Mouse (Mus musculus) neural tube, embryonic 10.5 days (tissue): ENCODE measurements around the gene Hsd11b2.
"Not testable (repeated sequence)": the region's sequence is repeated elsewhere in the genome, so short reads cannot be mapped to it uniquely, and the experiment has no call there.

Experiments used
- DNase-seq: peaks from one replicate; pipeline ENCODE4 v3.0.0-alpha.2; 2017; ENCODE audit warnings: low spot score; ENCODE audit errors: extremely low spot score

Gene Hsd11b2

DNA sequence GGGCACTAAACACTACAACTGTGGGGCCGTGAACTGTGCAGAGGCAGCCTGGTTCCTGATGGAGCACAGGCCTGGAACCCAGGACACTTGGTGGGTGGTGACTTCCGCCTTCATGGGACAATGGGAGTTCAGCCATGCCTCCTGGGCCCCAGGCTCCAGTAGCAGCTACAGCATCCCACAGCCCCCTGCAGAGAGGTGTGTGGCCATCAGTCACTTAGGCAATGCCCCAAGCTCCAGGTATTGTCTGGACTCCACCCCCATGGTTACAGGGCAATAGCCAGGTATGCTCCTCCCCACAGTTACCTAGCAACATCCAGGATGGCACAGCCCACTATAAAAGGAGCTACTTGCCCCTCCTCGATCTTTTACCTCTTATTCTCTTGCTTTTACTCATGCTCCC lies 36.7 kb downstream of the Hsd11b2 start:
- DNase-seq = no peak

DNA sequence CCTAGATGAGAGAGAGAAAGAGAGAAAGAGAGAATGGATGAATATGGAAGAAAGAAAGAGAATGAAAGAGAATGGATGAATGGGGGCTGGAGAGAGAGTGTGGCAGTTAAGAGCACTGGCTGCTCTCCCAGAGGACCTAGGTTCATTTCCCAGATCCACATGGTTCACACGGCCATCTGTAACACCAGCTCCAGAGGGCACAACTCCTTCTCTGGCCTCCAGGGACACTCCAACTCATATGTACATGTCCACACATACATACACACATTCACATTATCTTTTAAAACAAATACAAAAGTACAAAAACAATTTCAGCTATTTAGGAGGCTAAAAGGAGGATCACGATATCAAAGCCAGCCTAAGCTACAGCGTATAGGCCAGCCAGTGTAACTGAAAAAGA lies 44.3 kb downstream of the Hsd11b2 start:
- DNase-seq = no peak

DNA sequence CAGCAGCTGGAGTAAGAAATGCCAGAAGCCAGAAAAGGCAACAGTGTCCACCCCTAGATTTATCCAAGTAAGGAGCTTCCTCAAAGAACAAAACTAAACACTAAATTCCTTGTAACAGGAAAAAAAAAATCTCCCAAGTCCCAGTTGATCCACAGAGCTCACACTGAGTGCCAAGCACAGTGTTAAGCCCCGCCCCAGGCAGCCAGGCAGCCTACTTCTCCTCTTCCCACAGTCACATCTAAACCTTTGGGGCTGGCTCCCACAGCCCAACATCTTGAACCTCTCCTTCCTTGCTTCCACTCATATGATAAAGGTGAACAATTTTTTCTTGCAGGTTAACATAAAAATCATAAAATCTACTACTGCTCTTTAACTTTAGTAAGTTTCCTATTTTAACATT lies 45.3 kb downstream of the Hsd11b2 start:
- DNase-seq = no peak

DNA sequence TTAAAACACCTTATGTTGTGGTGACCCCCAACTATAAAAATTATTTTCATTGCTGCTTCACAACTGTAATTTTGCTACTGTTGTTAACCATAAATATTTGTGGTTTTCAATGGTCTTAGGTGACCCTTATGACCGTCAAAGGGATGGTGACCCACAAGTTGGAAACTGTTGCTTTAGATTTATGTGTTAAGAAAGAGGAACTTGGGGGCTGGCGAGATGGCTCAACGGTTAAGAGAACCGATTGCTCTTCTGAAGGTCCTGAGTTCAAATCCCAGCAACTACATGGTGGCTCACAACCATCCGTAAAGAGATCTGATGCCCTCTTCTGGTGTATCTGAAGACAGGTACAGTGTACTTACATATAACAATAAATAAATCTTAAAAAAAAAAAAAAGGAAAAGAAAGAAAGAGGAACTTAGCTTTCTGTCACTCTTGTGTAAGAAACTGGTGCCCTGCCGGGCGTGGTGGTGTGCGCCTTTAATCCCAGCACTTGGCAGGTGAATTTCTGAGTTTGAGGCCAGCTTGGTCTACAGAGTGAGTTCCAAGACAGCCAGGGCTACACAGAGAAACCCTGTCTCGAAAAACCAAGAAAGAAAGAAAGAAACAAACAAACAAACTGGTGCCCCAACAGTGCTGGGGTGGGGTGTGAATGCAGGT lies 46.1 kb downstream of the Hsd11b2 start:
- DNase-seq = not testable (repeated sequence)

DNA sequence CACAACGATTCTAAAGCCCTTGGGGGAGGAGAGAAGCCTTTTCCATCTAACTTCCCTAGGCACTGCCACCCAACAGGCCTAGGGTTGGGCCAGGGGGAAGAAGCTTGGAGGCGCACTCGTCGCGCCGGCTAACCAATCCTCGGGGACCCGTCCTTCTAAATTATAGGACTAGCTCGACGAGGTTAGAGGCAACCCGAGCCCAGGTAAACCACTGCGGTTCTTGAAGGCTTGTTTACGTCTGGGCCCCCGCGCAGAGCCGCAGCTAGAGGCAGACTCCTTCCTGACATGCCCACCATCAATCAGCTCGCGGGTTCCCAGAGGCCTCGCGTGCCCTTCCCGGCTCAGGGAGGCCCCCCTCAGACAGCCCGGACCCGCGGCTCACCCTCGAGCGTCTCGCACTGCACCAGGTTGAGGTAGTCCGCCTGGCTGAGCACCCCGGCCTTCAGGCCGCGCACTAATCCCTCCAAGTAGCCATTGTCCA lies 46.9 kb downstream of the Hsd11b2 start:
- no peak for DNase-seq

DNA sequence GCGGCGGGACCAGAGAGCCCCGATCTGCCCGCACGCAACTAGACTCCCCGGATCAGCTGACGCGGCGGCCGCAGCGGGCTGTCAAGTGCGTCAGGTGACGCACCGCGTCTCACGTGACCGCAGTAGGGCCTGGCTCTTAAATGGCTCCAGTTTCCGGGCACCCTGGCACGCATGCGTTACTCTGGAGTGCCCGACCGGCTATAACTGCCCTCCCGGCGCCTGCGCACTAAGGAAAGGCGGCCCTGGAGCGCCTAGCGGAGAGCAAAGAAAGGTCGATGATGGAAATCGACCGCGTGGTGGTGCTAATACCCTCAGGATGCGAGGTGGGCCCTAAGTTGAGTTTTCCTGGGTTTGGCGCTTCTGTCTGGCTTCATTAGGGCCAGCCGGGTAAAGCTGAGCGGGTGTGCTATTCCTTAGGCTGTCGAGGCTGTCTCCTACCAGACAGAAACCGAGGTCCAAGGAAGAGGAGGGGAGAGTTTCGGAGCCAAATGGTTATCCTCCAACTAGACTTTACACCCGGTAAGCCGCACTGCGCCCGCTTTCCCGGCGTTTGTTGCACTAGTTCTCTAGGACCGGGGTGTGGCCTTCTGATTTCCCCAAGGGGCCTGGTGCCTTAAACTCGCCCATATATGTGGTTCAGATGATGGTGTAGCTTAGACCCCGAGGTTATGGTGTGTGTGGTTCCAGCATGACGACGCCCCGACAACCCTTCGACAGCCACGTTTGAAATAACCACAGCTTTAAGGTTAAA lies 47.6 kb downstream of the Hsd11b2 start, which contains the start of gene Atp6v0d1:
Gene Atp6v0d1, minus strand, starts transcription at position 96 of the 751 bp plus-strand sequence.
- peak; percentile 99 for DNase-seq

DNA sequence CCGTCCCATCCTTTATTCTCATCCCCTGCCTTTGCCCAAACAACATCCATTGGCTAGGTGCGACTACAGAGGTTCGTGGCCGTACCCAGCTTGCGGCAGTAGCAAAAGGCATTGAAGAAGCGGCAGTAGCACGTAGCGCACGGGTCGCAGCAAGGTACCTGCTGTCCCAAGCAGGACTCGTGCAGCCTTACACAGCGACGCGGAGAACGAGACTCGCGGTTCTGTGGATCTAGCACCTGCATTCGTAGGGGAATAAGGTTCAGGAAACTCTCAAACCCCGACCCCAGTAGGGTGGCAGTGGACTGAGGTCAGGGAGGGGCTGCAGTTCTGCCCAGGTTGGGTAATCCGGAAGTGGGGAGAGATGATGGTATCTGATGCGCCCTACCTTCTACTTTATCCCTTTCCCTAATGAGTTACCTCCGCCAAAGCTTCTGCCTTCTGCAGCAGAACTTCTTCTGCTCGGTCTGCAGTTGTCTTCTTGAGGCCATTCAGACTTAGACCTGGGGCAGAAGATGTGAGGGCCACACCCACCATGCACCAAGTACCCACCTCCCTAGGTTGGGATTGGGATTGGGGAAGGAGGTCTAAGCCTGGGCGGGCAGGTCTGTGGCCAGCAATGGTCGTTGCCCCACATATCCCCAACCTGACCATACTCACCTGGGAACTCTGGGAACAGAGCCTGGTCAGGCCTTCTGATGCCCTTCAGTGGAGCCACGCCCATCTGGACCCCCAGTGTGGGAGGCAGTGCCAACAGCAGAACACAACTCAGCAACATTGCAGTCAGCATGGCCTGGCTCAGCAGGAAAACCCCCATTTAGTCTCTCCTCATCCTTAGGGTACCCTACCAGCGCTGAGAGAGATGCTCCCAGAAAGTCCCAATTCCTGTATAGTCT lies 48.4 kb downstream of the Hsd11b2 start:
- no peak for DNase-seq

DNA sequence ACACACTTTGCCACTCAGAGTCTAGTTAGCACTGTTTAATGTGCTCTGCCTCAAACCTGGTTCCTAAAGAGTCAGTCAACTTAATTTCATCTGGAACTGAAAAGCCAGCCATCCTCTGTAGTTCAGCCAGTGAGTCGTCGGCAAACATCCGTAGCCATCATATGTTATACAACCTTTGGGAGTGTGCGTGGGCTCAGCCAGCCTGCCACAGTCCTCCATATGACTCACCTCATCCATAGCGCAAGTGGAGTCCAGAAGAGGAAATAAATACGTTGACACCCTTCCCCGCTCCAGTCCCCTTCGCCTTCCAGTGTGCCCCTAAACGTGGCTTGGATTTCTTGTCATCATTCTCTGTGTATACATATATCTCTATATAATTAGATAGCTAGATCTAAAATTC lies 53.3 kb downstream of the Hsd11b2 start:
- no peak for DNase-seq

DNA sequence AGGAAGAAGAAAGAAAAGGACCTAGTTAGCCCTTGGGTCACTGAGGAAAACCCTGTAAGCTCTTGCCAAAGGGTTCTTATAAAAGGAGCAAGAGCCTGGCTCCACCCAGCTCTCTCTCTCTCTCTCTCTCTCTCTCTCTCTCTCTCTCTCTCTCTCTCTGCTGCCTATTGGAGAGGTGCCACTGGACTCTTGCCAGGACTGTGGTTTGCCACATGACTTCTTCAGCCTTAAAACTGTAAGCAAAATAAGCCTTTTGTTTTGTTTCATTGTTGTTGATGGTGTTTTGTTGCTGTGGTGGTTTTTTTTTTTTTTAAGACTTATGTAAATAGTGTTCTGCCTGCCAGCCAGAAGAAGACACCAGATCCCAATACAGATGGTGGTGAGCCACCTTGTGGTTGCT lies 54.9 kb downstream of the Hsd11b2 start:
- no peak for DNase-seq
